Mouse (Mus musculus): Measurements from ENCODE around the gene Clk2. TPM values are rescaled to one million over a fixed set of nuclear protein-coding genes. Genes with fewer than 3 reads are reported as not detected.
"Not testable (repeated sequence)": the region's sequence is repeated elsewhere in the genome, so short reads cannot be mapped to it uniquely, and the experiment has no call there.

Clk2 gene
- polyA plus RNA-seq, 1 experiment from 2014 or later = 26.5 TPM

GRCm38 (mm10) chr3:89215853-89216252 lies 51.3 kb downstream of the Clk2 start:
- H3K36me3 ChIP-seq (ENCODE audit: control insufficient read depth, insufficient read depth, low read length) = no peaks in the 10 kb centered on the region
- 0% methylated on average over 6 of the region's 6 CpGs for WGBS
- H3K27ac ChIP-seq (ENCODE audit: low read depth, low read length) = peak overlapping the region; percentile 90
- H3K4me2 ChIP-seq (ENCODE audit: low read depth) = peak overlapping the region; percentile 55
- no peaks in the 10 kb centered on the region for H3K27me3 ChIP-seq (ENCODE audit: control insufficient read depth, insufficient read depth, low read length)
- H3K4me3 ChIP-seq (ENCODE audit: low read depth, low read length) = peak overlapping the region; percentile 73
- H3K9ac ChIP-seq (ENCODE audit: low read length) = peak overlapping the region; percentile 66
- peak; percentile 88 for DNase-seq (ENCODE audit: low spot score)
- no peaks in the 10 kb centered on the region for H3K9me3 ChIP-seq (ENCODE audit: control insufficient read depth, low read length)
- H3K4me1 ChIP-seq (ENCODE audit: control insufficient read depth, insufficient read depth, low read length) = peaks cover 18% of the 10 kb centered on the region
- ATAC-seq (ENCODE audit: insufficient read depth, low FRiP score, low TSS enrichment) = peak; percentile 20

- not testable (repeated sequence) for H3K27me3 ChIP-seq (ENCODE audit: control insufficient read depth, insufficient read depth, low read length); DNase-seq (ENCODE audit: low spot score); H3K36me3 ChIP-seq (ENCODE audit: control insufficient read depth, insufficient read depth, low read length); H3K4me2 ChIP-seq (ENCODE audit: low read depth); ATAC-seq (ENCODE audit: insufficient read depth, low FRiP score, low TSS enrichment); H3K27ac ChIP-seq (ENCODE audit: low read depth, low read length); H3K4me3 ChIP-seq (ENCODE audit: low read depth, low read length); H3K9me3 ChIP-seq (ENCODE audit: control insufficient read depth, low read length); H3K9ac ChIP-seq (ENCODE audit: low read length)
- peaks cover 18% of the 10 kb centered on the region for H3K4me1 ChIP-seq (ENCODE audit: control insufficient read depth, insufficient read depth, low read length)
- 73% methylated on average over 7 of the region's 7 CpGs for WGBS
Measured at GRCm38 (mm10) chr3:89216407-89216806, 51.8 kb downstream of the Clk2 start.

GRCm38 (mm10) chr3:89218271-89218670 lies 53.7 kb downstream of the Clk2 start:
- no peak for ATAC-seq (ENCODE audit: insufficient read depth, low FRiP score, low TSS enrichment)
- Histone ChIP-seq H3K9ac (ENCODE audit: low read length) (no peak overlapping the region), H3K27ac (ENCODE audit: low read depth, low read length) (no peak overlapping the region), H3K4me1 (ENCODE audit: control insufficient read depth, insufficient read depth, low read length) (peaks cover 16% of the 10 kb centered on the region), H3K4me3 (ENCODE audit: low read depth, low read length) (no peak overlapping the region), H3K4me2 (ENCODE audit: low read depth) (no peak overlapping the region), H3K27me3 (ENCODE audit: control insufficient read depth, insufficient read depth, low read length) (no peaks in the 10 kb centered on the region), H3K9me3 (ENCODE audit: control insufficient read depth, low read length) (no peaks in the 10 kb centered on the region), H3K36me3 (ENCODE audit: control insufficient read depth, insufficient read depth, low read length) (peaks cover 5% of the 10 kb centered on the region)
- WGBS = 85% methylated on average over 1 of the region's 1 CpGs
- no peak for DNase-seq (ENCODE audit: low spot score)

GRCm38 (mm10) chr3:89219546-89219945 lies 55.0 kb downstream of the Clk2 start:
- no peak for ATAC-seq (ENCODE audit: insufficient read depth, low FRiP score, low TSS enrichment)
- Histone ChIP-seq H3K27ac (ENCODE audit: low read depth, low read length) (no peak overlapping the region), H3K27me3 (ENCODE audit: control insufficient read depth, insufficient read depth, low read length) (no peaks in the 10 kb centered on the region), H3K36me3 (ENCODE audit: control insufficient read depth, insufficient read depth, low read length) (peaks cover 7% of the 10 kb centered on the region), H3K4me2 (ENCODE audit: low read depth) (no peak overlapping the region), H3K4me1 (ENCODE audit: control insufficient read depth, insufficient read depth, low read length) (peaks cover 22% of the 10 kb centered on the region), H3K4me3 (ENCODE audit: low read depth, low read length) (no peak overlapping the region), H3K9me3 (ENCODE audit: control insufficient read depth, low read length) (no peaks in the 10 kb centered on the region), H3K9ac (ENCODE audit: low read length) (no peak overlapping the region; the same call in 1 of the 2 replicates)
- WGBS = 45% methylated on average over 8 of the region's 8 CpGs
- DNase-seq (ENCODE audit: low spot score) = no peak

GRCm38 (mm10) chr3:89221167-89221566 lies 56.6 kb downstream of the Clk2 start:
- 67% methylated on average over 5 of the region's 5 CpGs for WGBS
- H3K27me3 ChIP-seq (ENCODE audit: control insufficient read depth, insufficient read depth, low read length) = no peaks in the 10 kb centered on the region
- H3K9me3 ChIP-seq (ENCODE audit: control insufficient read depth, low read length) = no peaks in the 10 kb centered on the region
- no peak overlapping the region for H3K9ac ChIP-seq (ENCODE audit: low read length)
- H3K4me2 ChIP-seq (ENCODE audit: low read depth) = no peak overlapping the region
- peaks cover 7% of the 10 kb centered on the region for H3K36me3 ChIP-seq (ENCODE audit: control insufficient read depth, insufficient read depth, low read length)
- no peak for ATAC-seq (ENCODE audit: insufficient read depth, low FRiP score, low TSS enrichment)
- H3K4me1 ChIP-seq (ENCODE audit: control insufficient read depth, insufficient read depth, low read length) = peaks cover 18% of the 10 kb centered on the region
- H3K4me3 ChIP-seq (ENCODE audit: low read depth, low read length) = no peak overlapping the region
- DNase-seq (ENCODE audit: low spot score) = no peak
- H3K27ac ChIP-seq (ENCODE audit: low read depth, low read length) = no peak overlapping the region

GRCm38 (mm10) chr3:89224796-89225195 lies 60.2 kb downstream of the Clk2 start:
- H3K4me2 ChIP-seq (ENCODE audit: low read depth) = peak overlapping the region; percentile 80
- DNase-seq (ENCODE audit: low spot score) = no peak
- H3K36me3 ChIP-seq (ENCODE audit: control insufficient read depth, insufficient read depth, low read length) = peaks cover 7% of the 10 kb centered on the region
- no peak for ATAC-seq (ENCODE audit: insufficient read depth, low FRiP score, low TSS enrichment)
- peak overlapping the region; percentile 79 for H3K27ac ChIP-seq (ENCODE audit: low read depth, low read length)
- peaks cover 23% of the 10 kb centered on the region for H3K4me1 ChIP-seq (ENCODE audit: control insufficient read depth, insufficient read depth, low read length)
- peak overlapping the region; percentile 64 for H3K4me3 ChIP-seq (ENCODE audit: low read depth, low read length)
- H3K9ac ChIP-seq (ENCODE audit: low read length) = peak overlapping the region; percentile 75
- H3K9me3 ChIP-seq (ENCODE audit: control insufficient read depth, low read length) = no peaks in the 10 kb centered on the region
- no peaks in the 10 kb centered on the region for H3K27me3 ChIP-seq (ENCODE audit: control insufficient read depth, insufficient read depth, low read length)
- 61% methylated on average over 11 of the region's 11 CpGs for WGBS

- Histone ChIP-seq H3K4me3 (ENCODE audit: low read depth, low read length) (peak overlapping the region; percentile 64), H3K9ac (ENCODE audit: low read length) (peak overlapping the region; percentile 75), H3K27ac (ENCODE audit: low read depth, low read length) (peak overlapping the region; percentile 79), H3K4me1 (ENCODE audit: control insufficient read depth, insufficient read depth, low read length) (peaks cover 23% of the 10 kb centered on the region), H3K4me2 (ENCODE audit: low read depth) (peak overlapping the region; percentile 80), H3K27me3 (ENCODE audit: control insufficient read depth, insufficient read depth, low read length) (no peaks in the 10 kb centered on the region), H3K36me3 (ENCODE audit: control insufficient read depth, insufficient read depth, low read length) (peaks cover 7% of the 10 kb centered on the region), H3K9me3 (ENCODE audit: control insufficient read depth, low read length) (no peaks in the 10 kb centered on the region)
- no peak for DNase-seq (ENCODE audit: low spot score)
- ATAC-seq (ENCODE audit: insufficient read depth, low FRiP score, low TSS enrichment) = no peak
- 39% methylated on average over 12 of the region's 12 CpGs for WGBS
Measured at GRCm38 (mm10) chr3:89225321-89225815, 60.8 kb downstream of the Clk2 start.

- peak overlapping the region; percentile 79 for H3K27ac ChIP-seq (ENCODE audit: low read depth, low read length)
- DNase-seq (ENCODE audit: low spot score) (peak; percentile 86), ATAC-seq (ENCODE audit: insufficient read depth, low FRiP score, low TSS enrichment) (peak; percentile 69)
- peaks cover 23% of the 10 kb centered on the region for H3K4me1 ChIP-seq (ENCODE audit: control insufficient read depth, insufficient read depth, low read length)
- 11% methylated on average over 4 of the region's 4 CpGs for WGBS
- no peaks in the 10 kb centered on the region for H3K9me3 ChIP-seq (ENCODE audit: control insufficient read depth, low read length)
- H3K36me3 ChIP-seq (ENCODE audit: control insufficient read depth, insufficient read depth, low read length) = peaks cover 7% of the 10 kb centered on the region
- peak overlapping the region; percentile 64 for H3K4me3 ChIP-seq (ENCODE audit: low read depth, low read length)
- no peaks in the 10 kb centered on the region for H3K27me3 ChIP-seq (ENCODE audit: control insufficient read depth, insufficient read depth, low read length)
- peak overlapping the region; percentile 80 for H3K4me2 ChIP-seq (ENCODE audit: low read depth)
- peak overlapping the region; percentile 75 for H3K9ac ChIP-seq (ENCODE audit: low read length)
Measured at GRCm38 (mm10) chr3:89225918-89226317, 61.3 kb downstream of the Clk2 start.

GRCm38 (mm10) chr3:89226361-89226760 lies 61.8 kb downstream of the Clk2 start:
- H3K36me3 ChIP-seq (ENCODE audit: control insufficient read depth, insufficient read depth, low read length) = peaks cover 7% of the 10 kb centered on the region
- no peak for DNase-seq (ENCODE audit: low spot score)
- peak overlapping the region; percentile 80 for H3K4me2 ChIP-seq (ENCODE audit: low read depth)
- H3K4me1 ChIP-seq (ENCODE audit: control insufficient read depth, insufficient read depth, low read length) = peaks cover 23% of the 10 kb centered on the region
- peak overlapping the region; percentile 75 for H3K9ac ChIP-seq (ENCODE audit: low read length)
- H3K27me3 ChIP-seq (ENCODE audit: control insufficient read depth, insufficient read depth, low read length) = no peaks in the 10 kb centered on the region
- ATAC-seq (ENCODE audit: insufficient read depth, low FRiP score, low TSS enrichment) = no peak
- peak overlapping the region; percentile 64 for H3K4me3 ChIP-seq (ENCODE audit: low read depth, low read length)
- H3K27ac ChIP-seq (ENCODE audit: low read depth, low read length) = peak overlapping the region; percentile 79
- 8% methylated on average over 11 of the region's 11 CpGs for WGBS
- no peaks in the 10 kb centered on the region for H3K9me3 ChIP-seq (ENCODE audit: control insufficient read depth, low read length)
